Mouse (Mus musculus): ENCODE measurements around the gene Pax2. TPM values are rescaled to one million over a fixed set of nuclear protein-coding genes. Genes with fewer than 3 reads are reported as not detected.

Gene Pax2
- total and polyA plus RNA-seq, 3 experiments = not detected

DNA sequence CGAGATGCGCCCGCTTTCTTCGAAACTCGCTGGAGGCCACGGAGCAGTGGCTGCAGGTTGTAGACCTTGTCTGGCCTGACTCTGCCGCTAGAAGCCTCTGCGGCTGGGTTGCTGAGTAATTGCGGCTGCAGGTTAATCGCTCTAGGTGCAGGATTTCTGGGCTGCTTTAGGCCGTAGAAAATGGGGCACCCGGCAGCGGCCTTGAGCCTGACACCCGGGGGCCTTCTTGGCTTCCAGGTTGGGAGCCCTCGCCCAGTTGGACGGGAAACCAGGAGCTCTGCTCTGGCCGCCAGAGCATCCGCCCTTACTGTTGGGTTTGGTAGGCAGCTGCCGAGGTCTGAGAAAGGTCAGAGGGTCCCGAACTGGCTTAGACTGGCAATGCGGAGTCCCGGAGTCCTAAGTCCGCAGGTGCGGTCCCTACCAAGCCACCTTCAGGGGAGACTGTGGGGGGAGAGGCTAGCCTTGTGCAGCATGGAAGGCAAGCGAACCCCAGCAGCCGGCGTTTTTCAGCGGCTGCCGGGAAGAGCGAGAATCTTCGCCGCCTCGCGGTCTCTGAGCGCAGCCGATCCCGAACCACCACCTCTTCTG lies 3.8 kb downstream of the Pax2 start:
- Histone ChIP-seq H3K27me3 (ENCODE audit: control insufficient read depth in 1 of 2, insufficient read depth in 2 of 2, low read length in 2 of 2) (no peaks in the 10 kb centered on the region), H3K4me1 (ENCODE audit: control insufficient read depth in 1 of 2, insufficient read depth in 2 of 2, low read length in 2 of 2) (no peaks in the 10 kb centered on the region), H3K9me3 (replicated peaks; ENCODE audit: insufficient read depth, low read length) (no peaks in the 10 kb centered on the region), H3K9ac (ENCODE audit: control insufficient read depth, low read depth, low read length, poor library complexity, severe bottlenecking) (no peak overlapping the region), H3K27ac (ENCODE audit: control insufficient read depth, low read depth, low read length) (no peak overlapping the region), H3K36me3 (ENCODE audit: control insufficient read depth in 1 of 2, insufficient read depth in 2 of 2, low read length in 2 of 2) (no peaks in the 10 kb centered on the region), H3K79me2 (ENCODE audit: control insufficient read depth, insufficient read depth, low read length, poor library complexity) (no peaks in the 10 kb centered on the region), H3K4me3 (ENCODE audit: control insufficient read depth in 1 of 2, insufficient read depth in 1 of 2, low read depth in 2 of 2, low read length in 2 of 2) (no peak overlapping the region)
- TF ChIP-seq ELF1 (IDR thresholded peaks at IDR 0.05; ENCODE audit: low read depth, low read length) (no peak), ETS1 (IDR thresholded peaks at IDR 0.05; ENCODE audit: low read depth, low read length) (no peak), MEF2A (IDR thresholded peaks at IDR 0.05; ENCODE audit: extremely low read depth, insufficient replicate concordance, low read depth, low read length, poor library complexity, severe bottlenecking) (no peak), ZMIZ1 (IDR thresholded peaks at IDR 0.05; ENCODE audit: low read depth, low read length) (no peak), KAT2A (conservative IDR thresholded peaks at IDR 0.05; ENCODE audit: low read depth, low read length) (no peak), CTCF (IDR thresholded peaks at IDR 0.05 in 2 of 3, conservative IDR thresholded peaks at IDR 0.05 in 1 of 3; ENCODE audit: control insufficient read depth in 1 of 3, insufficient read depth in 1 of 3, low read depth in 2 of 3, low read length in 3 of 3, poor library complexity in 1 of 3, severe bottlenecking in 1 of 3) (no peak), SIN3A (IDR thresholded peaks at IDR 0.05; ENCODE audit: low read length) (no peak), UBTF (IDR thresholded peaks at IDR 0.05; ENCODE audit: borderline replicate concordance, insufficient read depth, low read depth, low read length) (no peak), MYC (IDR thresholded peaks at IDR 0.05; ENCODE audit: low read depth, low read length) (no peak), EP300 (IDR thresholded peaks at IDR 0.05; ENCODE audit: low read depth in 1 of 2, low read length in 2 of 2) (no peak), POLR2AphosphoS2 (IDR thresholded peaks at IDR 0.05; ENCODE audit: low read length) (no peak), GABPA (IDR thresholded peaks at IDR 0.05; ENCODE audit: low read depth, low read length) (no peak), RCOR1 (IDR thresholded peaks at IDR 0.05; ENCODE audit: low read depth, low read length) (no peak)
- DNase-seq (ENCODE audit: low read depth, low spot score) = no peak

- DNase-seq (ENCODE audit: low read depth, low spot score) = no peak
- Histone ChIP-seq H3K36me3 (ENCODE audit: control insufficient read depth in 1 of 2, insufficient read depth in 2 of 2, low read length in 2 of 2) (no peaks in the 10 kb centered on the region), H3K4me1 (ENCODE audit: control insufficient read depth in 1 of 2, insufficient read depth in 2 of 2, low read length in 2 of 2) (no peaks in the 10 kb centered on the region), H3K27me3 (ENCODE audit: control insufficient read depth in 1 of 2, insufficient read depth in 2 of 2, low read length in 2 of 2) (no peaks in the 10 kb centered on the region), H3K27ac (ENCODE audit: control insufficient read depth, low read depth, low read length) (no peak overlapping the region), H3K9ac (ENCODE audit: control insufficient read depth, low read depth, low read length, poor library complexity, severe bottlenecking) (no peak overlapping the region), H3K4me3 (ENCODE audit: control insufficient read depth in 1 of 2, insufficient read depth in 1 of 2, low read depth in 2 of 2, low read length in 2 of 2) (no peak overlapping the region), H3K79me2 (ENCODE audit: control insufficient read depth, insufficient read depth, low read length, poor library complexity) (no peaks in the 10 kb centered on the region), H3K9me3 (replicated peaks; ENCODE audit: insufficient read depth, low read length) (no peaks in the 10 kb centered on the region)
- TF ChIP-seq TAL1 (IDR thresholded peaks at IDR 0.05; ENCODE audit: low read length) = no peak
- TF ChIP-seq MAX (IDR thresholded peaks at IDR 0.05; ENCODE audit: low read length) = no peak
- no peak for TF ChIP-seq POLR2AphosphoS2 (IDR thresholded peaks at IDR 0.05; ENCODE audit: low read length)
- TF ChIP-seq TBP (IDR thresholded peaks at IDR 0.05; ENCODE audit: low read depth, low read length) = no peak
- no peak for TF ChIP-seq HCFC1 (IDR thresholded peaks at IDR 0.05; ENCODE audit: low read depth, low read length)
- TF ChIP-seq EP300 (IDR thresholded peaks at IDR 0.05; ENCODE audit: low read depth in 1 of 2, low read length in 2 of 2) = no peak
- TF ChIP-seq ELF1 (IDR thresholded peaks at IDR 0.05; ENCODE audit: low read depth, low read length) = no peak
- no peak for TF ChIP-seq USF2 (IDR thresholded peaks at IDR 0.05; ENCODE audit: borderline replicate concordance in 1 of 2, insufficient read depth in 1 of 2, low read depth in 1 of 2, low read length in 2 of 2)
- no peak for TF ChIP-seq ZC3H11A (IDR thresholded peaks at IDR 0.05; ENCODE audit: low read depth, low read length)
- TF ChIP-seq CTCF (IDR thresholded peaks at IDR 0.05 in 2 of 3, conservative IDR thresholded peaks at IDR 0.05 in 1 of 3; ENCODE audit: control insufficient read depth in 1 of 3, insufficient read depth in 1 of 3, low read depth in 2 of 3, low read length in 3 of 3, poor library complexity in 1 of 3, severe bottlenecking in 1 of 3) = no peak
- TF ChIP-seq MYC (IDR thresholded peaks at IDR 0.05; ENCODE audit: low read depth, low read length) = no peak
- TF ChIP-seq MXI1 (IDR thresholded peaks at IDR 0.05; ENCODE audit: low read depth, low read length) = no peak
- TF ChIP-seq USF1 (IDR thresholded peaks at IDR 0.05; ENCODE audit: low read depth, low read length) = no peak
- TF ChIP-seq ZMIZ1 (IDR thresholded peaks at IDR 0.05; ENCODE audit: low read depth, low read length) = no peak
- no peak for TF ChIP-seq NELFE (IDR thresholded peaks at IDR 0.05; ENCODE audit: low read depth, low read length)
- no peak for TF ChIP-seq GABPA (IDR thresholded peaks at IDR 0.05; ENCODE audit: low read depth, low read length)
- TF ChIP-seq CHD2 (IDR thresholded peaks at IDR 0.05; ENCODE audit: low read length) = no peak
- TF ChIP-seq ZKSCAN1 (IDR thresholded peaks at IDR 0.05; ENCODE audit: low read depth, low read length) = no peak
- no peak for TF ChIP-seq ZNF384 (IDR thresholded peaks at IDR 0.05; ENCODE audit: low read depth, low read length)
Observed at GRCm38 (mm10) chr19:44760259-44761131, 4.7 kb downstream of the Pax2 start.
